Mouse (Mus musculus) spleen, adult 12 weeks (tissue): Measurements from ENCODE around the gene Asb17.
"Not testable (repeated sequence)": the region's sequence is repeated elsewhere in the genome, so short reads cannot be mapped to it uniquely, and the experiment has no call there.

Experiments
- DNase-seq: peaks from one replicate; pipeline ENCODE4 v3.0.0; 2022; ENCODE audit warnings: low spot score

Gene Asb17

GRCm38 (mm10) chr3:153831873-153832653 is 11.9 kb upstream of the Asb17 start:
- no peak for DNase-seq

- DNase-seq: no peak
These were observed 11.4 kb upstream of the Asb17 start for GRCm38 (mm10) chr3:153832654-153832945.

DNA sequence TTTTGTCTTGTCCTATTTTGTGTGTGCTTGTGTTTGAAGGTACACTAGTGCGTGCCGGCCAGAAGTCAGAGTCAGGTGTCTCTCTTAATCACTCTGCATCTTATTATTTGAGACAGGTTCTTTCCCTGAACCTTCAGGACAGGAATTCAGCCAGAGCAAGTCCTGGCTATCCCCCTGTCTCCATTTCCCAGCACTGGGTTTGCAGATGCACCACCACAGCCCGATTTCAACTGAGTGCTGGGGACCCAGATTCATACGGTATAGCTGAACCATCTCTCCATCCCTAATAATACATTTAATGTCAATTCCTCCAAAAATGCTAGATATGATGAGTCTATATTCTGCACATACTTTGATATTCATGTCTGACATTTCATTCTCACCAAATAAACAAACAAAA is 9.9 kb upstream of the Asb17 start:
- no peak for DNase-seq

DNA sequence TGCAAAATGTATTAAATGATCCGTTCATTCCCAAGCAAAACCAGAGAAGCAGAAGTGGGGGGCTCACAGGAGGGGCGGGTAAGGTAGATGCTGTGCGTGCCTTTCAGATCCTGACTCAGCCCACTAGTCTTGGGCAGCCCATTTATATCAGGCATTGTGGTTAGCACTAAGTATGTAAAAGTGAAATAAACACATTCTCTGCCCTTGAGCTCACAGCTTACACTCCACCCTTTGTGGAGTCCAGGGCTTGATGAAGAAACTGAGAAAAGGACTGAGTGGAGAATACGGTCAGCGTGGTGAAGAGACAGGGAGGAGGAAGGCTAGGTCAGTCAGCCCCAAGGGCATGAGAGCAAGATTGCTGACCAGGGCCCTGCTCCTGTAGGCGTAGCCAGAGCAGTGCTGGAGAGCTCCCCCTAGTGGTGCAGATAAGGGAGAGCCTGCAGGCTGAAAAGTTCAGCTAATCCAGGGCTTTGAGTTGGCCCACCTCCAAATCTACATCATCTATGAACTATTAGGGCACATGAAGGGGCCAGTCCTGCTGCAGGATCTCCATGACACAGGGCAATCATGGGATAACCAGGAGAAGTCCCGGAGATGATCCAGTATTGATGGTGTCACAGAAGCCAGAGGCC is 8.4 kb upstream of the Asb17 start:
- peak; percentile 68 for DNase-seq

DNA sequence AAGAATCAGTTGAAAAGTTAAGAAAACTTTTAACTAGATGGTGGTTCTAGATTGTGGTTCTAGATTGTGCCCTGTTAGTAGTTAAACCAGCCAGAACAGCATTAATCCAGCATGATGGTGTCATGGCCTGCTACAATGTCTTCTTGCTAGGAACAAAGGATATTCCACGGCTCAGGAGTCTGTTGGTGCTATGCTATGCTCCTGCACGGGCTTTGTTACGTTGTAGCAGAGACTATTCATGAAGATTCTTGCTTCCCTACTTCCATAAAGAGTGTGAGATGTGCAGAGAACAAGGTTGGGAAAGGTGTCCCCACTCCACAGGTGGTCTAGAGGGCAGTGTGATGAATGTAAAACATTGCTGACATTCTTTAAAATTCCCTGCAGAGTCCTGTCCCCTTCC is 7.7 kb upstream of the Asb17 start:
- no peak for DNase-seq

GRCm38 (mm10) chr3:153837593-153837992 is 6.4 kb upstream of the Asb17 start:
- no peak for DNase-seq

- DNase-seq: no peak
These were observed 748 bp downstream of the Asb17 start for GRCm38 (mm10) chr3:153844757-153845156.

DNA sequence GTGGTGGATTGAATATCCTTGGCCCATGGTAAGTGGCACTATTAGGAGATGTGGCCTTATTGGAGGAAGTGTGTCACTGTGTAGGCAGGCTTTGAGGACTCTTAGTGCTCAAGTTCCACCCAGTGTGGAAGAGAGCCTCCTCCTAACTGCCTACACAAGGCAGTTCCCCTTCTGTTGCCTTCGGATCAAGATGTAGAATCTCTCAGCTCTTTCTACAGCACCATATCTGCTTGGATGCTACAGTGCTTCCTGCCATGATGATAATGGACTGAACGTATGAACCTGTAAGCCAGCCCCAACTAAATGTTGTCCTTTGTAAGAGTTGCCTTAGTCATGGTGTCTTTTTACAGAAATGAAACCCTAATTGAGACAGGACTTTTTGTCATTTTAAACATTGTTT is 1.5 kb downstream of the Asb17 start:
- DNase-seq: no peak

- no peak for DNase-seq
These were observed 2.1 kb downstream of the Asb17 start for GRCm38 (mm10) chr3:153846109-153846508.

GRCm38 (mm10) chr3:153847207-153847733 is 3.3 kb downstream of the Asb17 start:
- no peak for DNase-seq

DNA sequence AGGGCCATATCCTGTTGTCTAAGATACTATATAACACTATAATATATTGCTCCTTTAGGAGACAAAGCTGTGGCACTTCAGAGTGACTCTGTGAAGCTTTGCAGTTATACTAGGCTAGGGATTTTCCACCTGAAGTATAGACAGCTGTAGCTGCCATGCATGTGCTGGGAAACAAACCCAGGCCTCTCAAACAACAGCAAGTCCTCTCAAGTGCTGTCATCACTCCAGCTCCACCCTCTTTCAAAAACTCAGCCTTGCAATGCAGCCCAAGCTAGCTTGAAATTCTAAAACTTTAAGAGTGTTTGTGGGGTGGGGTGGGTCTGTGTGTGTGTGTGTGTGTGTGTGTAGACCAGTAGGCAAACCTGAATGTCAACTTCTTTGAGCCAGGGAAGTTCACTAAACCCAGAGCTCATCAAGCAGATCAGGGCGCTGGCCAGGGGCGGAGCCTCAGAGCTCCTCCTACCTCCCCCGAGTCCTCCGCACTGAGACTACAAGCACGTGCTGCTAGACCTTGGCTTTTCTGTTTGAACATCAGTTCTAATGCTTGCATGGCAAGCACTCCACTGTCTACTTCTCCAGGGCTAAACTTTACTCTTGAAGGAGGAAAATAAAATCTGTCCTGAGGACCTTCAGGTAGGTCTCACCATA is 5.5 kb downstream of the Asb17 start:
- DNase-seq: peak; percentile 27

- peak; percentile 11 for DNase-seq
These were observed 6.8 kb downstream of the Asb17 start for GRCm38 (mm10) chr3:153850759-153851158.

- DNase-seq: no peak
These were observed 8.3 kb downstream of the Asb17 start for GRCm38 (mm10) chr3:153852266-153852665.

GRCm38 (mm10) chr3:153858350-153859001 is 14.5 kb downstream of the Asb17 start:
- DNase-seq: no peak

- DNase-seq: not testable (repeated sequence)
These were observed 16.4 kb downstream of the Asb17 start for GRCm38 (mm10) chr3:153860392-153860791.

DNA sequence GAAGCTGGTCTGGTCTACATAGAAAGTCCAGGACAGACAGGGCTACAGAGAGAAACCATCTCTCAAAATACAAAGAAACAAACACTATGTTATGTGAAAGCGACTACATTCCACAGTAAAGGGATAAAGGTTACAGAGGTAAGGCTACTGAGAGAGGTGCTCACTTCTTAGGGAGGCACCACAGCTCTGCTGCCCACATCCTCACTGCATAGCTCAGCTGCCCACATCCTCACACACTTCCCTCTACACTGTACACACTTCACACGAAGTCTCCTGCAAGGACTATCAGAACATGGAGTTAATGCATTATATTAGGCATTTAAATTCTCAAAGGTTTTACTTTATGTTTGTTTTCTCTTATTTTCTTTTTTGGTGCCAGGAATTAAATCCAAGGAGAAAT is 19.8 kb downstream of the Asb17 start:
- no peak for DNase-seq

- DNase-seq: no peak
These were observed 20.8 kb downstream of the Asb17 start for GRCm38 (mm10) chr3:153864636-153865429.

DNA sequence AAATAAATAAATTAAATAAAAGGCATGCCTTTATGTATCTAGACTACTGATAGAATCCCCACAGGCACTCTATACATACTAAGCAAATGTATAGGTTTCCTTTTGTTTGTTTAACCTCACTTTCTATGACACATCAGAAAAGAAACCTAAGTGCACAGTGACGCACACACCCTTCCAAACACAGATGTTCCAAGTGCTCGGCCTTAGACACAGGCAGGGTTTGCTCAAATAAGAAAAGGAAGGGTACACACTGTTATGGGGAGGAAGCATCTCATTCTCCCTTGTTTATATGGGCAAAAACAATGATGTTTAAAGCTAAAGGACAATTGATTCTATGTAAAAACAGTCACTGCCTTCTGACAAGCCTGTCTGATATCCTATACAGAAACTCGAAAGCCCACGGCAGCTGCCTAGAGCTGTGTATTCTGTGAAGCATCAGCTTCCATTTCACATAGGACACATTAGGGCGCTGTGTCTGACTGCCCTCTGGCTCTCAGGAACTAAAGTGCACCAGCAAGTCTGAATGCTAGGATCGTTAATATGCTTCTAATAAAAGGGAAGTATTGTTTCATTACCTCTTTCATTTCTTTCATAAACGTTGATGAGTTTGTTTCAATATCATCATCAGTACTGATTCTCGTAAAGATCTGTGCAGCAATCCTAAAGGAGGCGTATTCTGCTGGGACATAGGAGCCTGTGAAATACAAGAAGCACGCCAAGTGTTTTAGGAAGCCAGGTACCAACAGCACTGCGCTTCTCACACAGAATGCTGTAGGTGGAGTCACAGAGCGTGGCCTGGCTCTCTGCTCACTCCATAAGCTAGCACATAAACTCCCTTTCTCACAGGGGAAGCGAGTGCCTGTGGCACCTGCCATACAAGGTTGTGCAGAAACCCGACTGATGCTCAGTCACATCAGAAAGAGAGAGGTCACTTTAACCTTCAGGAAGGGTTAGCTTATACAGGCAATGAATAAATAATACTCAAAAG is 23.4 kb downstream of the Asb17 start:
- DNase-seq: no peak

- no peak for DNase-seq
These were observed 27.4 kb downstream of the Asb17 start for GRCm38 (mm10) chr3:153871396-153871795.

DNA sequence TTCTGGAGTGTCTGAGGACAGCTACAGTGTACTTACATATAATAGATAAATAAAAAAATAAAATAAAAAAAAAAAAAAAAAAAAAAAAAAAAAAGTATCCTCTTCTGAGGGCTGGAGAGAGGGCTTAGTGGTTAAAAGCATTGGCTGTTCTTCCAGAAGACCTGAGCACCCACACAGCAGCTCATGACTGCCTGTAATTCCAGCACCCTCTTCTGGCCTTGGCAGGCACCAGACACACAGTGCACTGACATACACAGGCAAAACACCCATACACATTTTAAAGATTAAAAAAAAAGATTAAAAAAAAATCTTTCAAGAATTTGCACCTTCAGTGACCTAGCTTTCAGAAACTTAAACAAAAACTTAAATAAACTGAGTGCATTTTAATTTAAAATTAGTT is 42.3 kb downstream of the Asb17 start:
- DNase-seq: no peak

- no peak for DNase-seq
These were observed 44.1 kb downstream of the Asb17 start for GRCm38 (mm10) chr3:153888141-153888540.
